Mouse (Mus musculus) E14TG2a.4 (cell line): ENCODE measurements around the gene Ttc25.

ENCODE experiments used
- H3K27me3 ChIP-seq: 2 replicates; pipeline ENCODE4 v1.6.1; 2014; ENCODE audit warnings: low read length, control low read depth; ENCODE audit not compliant: insufficient read depth
- H3K36me3 ChIP-seq: 2 replicates; pipeline ENCODE4 v1.6.1; 2014; ENCODE audit warnings: low read length, control low read depth; ENCODE audit not compliant: insufficient read depth
- H3K4me1 ChIP-seq: replicated peaks from 2 replicates; pipeline ENCODE4 v1.6.1; 2014; ENCODE audit warnings: low read depth, low read length, control low read depth
- H3K4me3 ChIP-seq: replicated peaks from 2 replicates; pipeline ENCODE4 v1.5.1; 2014; ENCODE audit warnings: mild to moderate bottlenecking, low read length
- H3K9me3 ChIP-seq: 2 replicates; pipeline ENCODE4 v1.6.1; 2014; ENCODE audit warnings: low read length, control low read depth
- CTCF ChIP-seq: conservative IDR thresholded peaks from 2 replicates; pipeline ENCODE4 v1.5.1; 2014; ENCODE audit warnings: low read length
- NANOG ChIP-seq: IDR thresholded peaks from 2 replicates; pipeline ENCODE4 v1.6.1; 2014; ENCODE audit warnings: borderline replicate concordance, low read length, mixed read lengths
- POU5F1 ChIP-seq: IDR thresholded peaks from 2 replicates; pipeline ENCODE4 v1.6.1; 2014; ENCODE audit warnings: low read length, borderline replicate concordance

Ttc25 gene

DNA sequence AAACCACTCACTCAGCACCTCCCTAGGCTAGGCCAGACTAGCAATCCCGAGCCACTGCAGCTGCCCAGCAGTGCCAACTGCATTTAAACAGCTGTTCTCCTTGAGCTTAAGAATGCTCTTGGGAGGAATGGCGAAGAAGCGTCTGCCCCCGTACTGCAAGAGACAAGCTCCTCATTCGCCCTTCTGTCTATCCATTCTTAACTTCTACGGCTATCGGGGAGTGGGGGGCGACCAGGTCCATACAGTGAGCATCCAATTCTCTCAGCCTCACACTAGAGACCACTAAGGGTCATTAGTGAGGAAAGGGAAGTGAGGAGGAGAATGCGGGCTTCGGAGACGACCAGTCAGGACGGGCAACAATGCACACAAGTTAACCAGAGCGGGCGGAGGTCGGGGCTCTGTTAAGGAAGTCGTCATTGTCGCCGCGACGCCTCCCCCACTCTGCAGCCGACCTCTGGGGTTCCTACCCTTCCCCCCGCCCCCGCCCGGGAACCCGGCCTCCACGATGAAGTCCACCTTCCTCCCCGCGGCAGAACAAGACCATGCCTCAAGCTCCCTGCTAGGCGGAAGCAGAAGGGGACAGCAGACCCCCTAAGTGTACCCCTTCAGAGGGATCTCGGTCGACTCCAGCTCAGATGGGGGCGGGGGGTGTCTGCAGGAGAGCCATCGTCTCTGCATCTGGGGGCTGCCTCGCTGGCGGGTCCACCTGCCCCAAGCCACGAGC, 73.5 kb downstream of the Ttc25 start, which contains the start of gene Nkiras2:
Nkiras2 (plus strand) TSS at position 484 of the 724 bp plus-strand sequence.
- Histone ChIP-seq H3K4me3 (peak within 1 kb of the TSS; percentile 99), H3K4me1 (peaks cover 57% of the 10 kb centered on the region), H3K36me3 (peaks cover 15% of the 10 kb centered on the region), H3K9me3 (no peaks in the 10 kb centered on the region), H3K27me3 (no peaks in the 10 kb centered on the region)
- TF ChIP-seq CTCF (no peak), POU5F1 (no peak), NANOG (no peak)

DNA sequence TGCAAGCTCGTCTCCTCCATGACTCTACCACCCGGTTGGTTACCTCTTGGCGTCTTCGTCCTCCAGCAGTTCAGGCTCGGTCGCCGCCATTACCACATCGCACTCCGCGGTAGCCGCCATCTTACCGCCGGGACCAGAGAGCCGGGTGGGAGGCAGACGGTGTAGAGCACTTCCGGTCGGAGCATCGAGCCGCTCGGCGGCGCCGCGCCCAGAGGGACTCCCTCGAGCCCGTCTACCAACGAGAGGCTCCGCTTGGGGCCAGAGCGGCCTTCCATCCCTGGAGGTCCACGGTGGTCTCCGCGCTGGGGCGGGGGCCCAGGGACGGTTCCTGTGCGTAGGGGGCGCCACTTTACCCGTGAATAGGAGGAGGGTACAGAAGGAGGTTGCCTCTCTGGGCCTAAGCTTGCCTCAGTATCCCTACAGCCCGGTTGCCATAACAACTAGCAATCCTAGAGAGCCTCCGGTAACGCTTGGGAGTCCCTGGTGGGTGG, 74.1 kb downstream of the Ttc25 start:
- Histone ChIP-seq H3K27me3 (no peaks in the 10 kb centered on the region), H3K4me1 (peaks cover 58% of the 10 kb centered on the region), H3K4me3 (peak overlapping the region; percentile 99), H3K36me3 (peaks cover 21% of the 10 kb centered on the region), H3K9me3 (no peaks in the 10 kb centered on the region)
- peak; percentile 31 for TF ChIP-seq CTCF
- TF ChIP-seq NANOG, result no peak
- no peak for TF ChIP-seq POU5F1

DNA sequence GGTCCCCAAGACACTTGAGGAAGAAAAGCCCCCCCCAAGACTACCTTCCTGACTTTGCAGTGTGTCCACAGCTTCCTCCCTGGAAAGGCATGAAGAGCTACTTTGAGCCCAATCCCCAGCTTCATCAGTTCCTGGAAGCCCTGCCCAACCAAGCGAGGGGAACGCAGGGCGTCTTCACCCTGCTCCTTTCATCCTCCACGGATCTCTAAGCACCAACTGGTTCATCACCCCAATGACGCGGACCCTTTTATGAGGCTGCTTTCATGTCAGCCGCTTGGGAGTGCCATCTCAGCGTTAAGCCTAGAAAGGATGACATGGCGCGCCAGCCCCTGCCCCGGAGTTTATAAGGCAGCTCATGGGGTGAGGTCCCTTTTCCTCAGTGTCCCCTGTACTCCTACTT, 74.6 kb downstream of the Ttc25 start, which contains the start of gene Dnajc7:
Dnajc7 (minus strand) TSS at position 187 of the 400 bp plus-strand sequence.
- peak within 1 kb of the TSS; percentile 99 for H3K4me3 ChIP-seq
- peaks cover 58% of the 10 kb centered on the region for H3K4me1 ChIP-seq
- no peaks in the 10 kb centered on the region for H3K9me3 ChIP-seq
- TF ChIP-seq NANOG (no peak), POU5F1 (no peak), CTCF (no peak)
- no peaks in the 10 kb centered on the region for H3K27me3 ChIP-seq
- H3K36me3 ChIP-seq, result peaks cover 23% of the 10 kb centered on the region
